Mouse (Mus musculus) CH12.LX (cell line): ENCODE results near the gene Gngt2. TPM values are rescaled to one million over a fixed set of nuclear protein-coding genes. Genes with fewer than 3 reads are reported as not detected.

ENCODE experiments used
- DNase-seq: peaks from one replicate; pipeline ENCODE4 v3.0.0-alpha.2; 2013; ENCODE audit errors: extremely low read depth
- H3K27ac ChIP-seq: 2 replicates; pipeline ENCODE4 v1.5.1; 2012; ENCODE audit warnings: low read depth, mild to moderate bottlenecking, control low read depth, moderate library complexity; ENCODE audit not compliant: insufficient read depth
- H3K27me3 ChIP-seq: replicated peaks from 2 replicates; pipeline ENCODE3; 2012; ENCODE audit warnings: inconsistent platforms
- H3K36me3 ChIP-seq, 2 experiments: replicated peaks in 1 of 2; 2 replicates each; pipeline versions ENCODE3 to v1.6.1; 2012; ENCODE audit warnings: inconsistent platforms in 1 of 2, low read length in 1 of 2, mild to moderate bottlenecking in 1 of 2, mixed read lengths in 1 of 2, moderate library complexity in 1 of 2; ENCODE audit not compliant: control insufficient read depth in 1 of 2, insufficient read depth in 1 of 2
- H3K4me1 ChIP-seq, 2 experiments: 2 replicates each; pipeline ENCODE4 v1.6.1; 2012; ENCODE audit warnings: inconsistent platforms in 1 of 2, moderate library complexity in 1 of 2; ENCODE audit not compliant: insufficient read depth in 2 of 2, control insufficient read depth in 1 of 2
- H3K4me2 ChIP-seq: 2 replicates; pipeline ENCODE4 v1.6.1; 2012; ENCODE audit warnings: low read depth, mild to moderate bottlenecking, control low read depth; ENCODE audit not compliant: poor library complexity, insufficient read depth, severe bottlenecking
- H3K4me3 ChIP-seq, 3 experiments: fragments of 150-350 bp in 1 of 3; sonication (generic) in 1 of 3; replicated peaks in 1 of 3; 2 replicates each; pipeline versions ENCODE3 to v1.5.1; 2011 to 2012; ENCODE audit warnings: low read depth in 2 of 3, low read length in 2 of 3, mild to moderate bottlenecking in 2 of 3, moderate library complexity in 2 of 3, control low read depth in 1 of 3, improper control_type of control experiment in 1 of 3, inconsistent platforms in 1 of 3, mixed read lengths in 1 of 3; ENCODE audit not compliant: poor library complexity in 1 of 3
- H3K79me2 ChIP-seq: replicated peaks from 2 replicates; pipeline ENCODE4 v1.6.1; 2012; ENCODE audit warnings: mild to moderate bottlenecking, moderate library complexity; ENCODE audit not compliant: control insufficient read depth, poor library complexity, insufficient read depth, severe bottlenecking; ENCODE audit errors: extremely low read depth
- H3K9ac ChIP-seq: 2 replicates; pipeline ENCODE4 v1.6.1; 2012; ENCODE audit warnings: low read depth, mild to moderate bottlenecking, control low read depth, moderate library complexity; ENCODE audit not compliant: insufficient read depth
- H3K9me3 ChIP-seq: replicated peaks from 2 replicates; pipeline ENCODE3; 2012; ENCODE audit warnings: low read length, inconsistent platforms, mixed read lengths
- BHLHE40 ChIP-seq: IDR thresholded peaks from 2 replicates; pipeline ENCODE4 v1.6.1; 2011; ENCODE audit warnings: mild to moderate bottlenecking, low read depth, low read length, improper control_type of control experiment
- CHD1 ChIP-seq: IDR thresholded peaks from 2 replicates; pipeline ENCODE4 v1.6.1; 2012; ENCODE audit warnings: low read depth, low read length, improper control_type of control experiment, inconsistent platforms
- CTCF ChIP-seq, 2 experiments: IDR thresholded peaks in 1 of 2; conservative IDR thresholded peaks in 1 of 2; 2 replicates each; pipeline ENCODE4 v1.5.1; 2011 to 2012; ENCODE audit warnings: low read depth in 2 of 2, low read length in 2 of 2, improper control_type of control experiment in 1 of 2, inconsistent platforms in 1 of 2, mild to moderate bottlenecking in 1 of 2, moderate library complexity in 1 of 2
- E2F4 ChIP-seq: IDR thresholded peaks from 2 replicates; pipeline ENCODE4 v1.6.1; 2011; ENCODE audit warnings: low read depth, low read length, improper control_type of control experiment; ENCODE audit not compliant: insufficient replicate concordance
- ELF1 ChIP-seq: IDR thresholded peaks from 2 replicates; pipeline ENCODE4 v1.6.1; 2014; ENCODE audit warnings: low read depth, mild to moderate bottlenecking, inconsistent platforms, low read length, improper control_type of control experiment
- EP300 ChIP-seq: IDR thresholded peaks from 2 replicates; pipeline ENCODE4 v1.6.1; 2011; ENCODE audit warnings: low read length, improper control_type of control experiment
- ETS1 ChIP-seq: conservative IDR thresholded peaks from 2 replicates; pipeline ENCODE4 v1.6.1; 2012; ENCODE audit warnings: low read depth, mild to moderate bottlenecking, inconsistent platforms, low read length, improper control_type of control experiment, moderate library complexity
- GABPA ChIP-seq: IDR thresholded peaks from 2 replicates; pipeline ENCODE4 v1.6.1; 2012; ENCODE audit warnings: low read depth, low read length, improper control_type of control experiment, inconsistent platforms; ENCODE audit not compliant: insufficient replicate concordance
- HCFC1 ChIP-seq: IDR thresholded peaks from 2 replicates; pipeline ENCODE4 v1.6.1; 2012; ENCODE audit warnings: low read depth, mild to moderate bottlenecking, inconsistent platforms, low read length, improper control_type of control experiment
- IRF4 ChIP-seq: IDR thresholded peaks from 2 replicates; pipeline ENCODE4 v1.6.1; 2014; ENCODE audit warnings: low read depth, mild to moderate bottlenecking, inconsistent platforms, low read length, improper control_type of control experiment
- JUN ChIP-seq: IDR thresholded peaks from 2 replicates; pipeline ENCODE4 v1.6.1; 2011; ENCODE audit warnings: low read depth, mild to moderate bottlenecking, low read length, improper control_type of control experiment, moderate library complexity; ENCODE audit not compliant: insufficient read depth
- KAT2A ChIP-seq: IDR thresholded peaks from 2 replicates; pipeline ENCODE4 v1.6.1; 2012; ENCODE audit warnings: low read length, improper control_type of control experiment, inconsistent platforms; ENCODE audit not compliant: insufficient replicate concordance
- MAFK ChIP-seq: IDR thresholded peaks from 2 replicates; pipeline ENCODE4 v1.6.1; 2011; ENCODE audit warnings: low read length, improper control_type of control experiment; ENCODE audit not compliant: insufficient replicate concordance
- MAX ChIP-seq: IDR thresholded peaks from 2 replicates; pipeline ENCODE4 v1.6.1; 2011; ENCODE audit warnings: low read length, improper control_type of control experiment
- MAZ ChIP-seq: IDR thresholded peaks from 2 replicates; pipeline ENCODE4 v1.6.1; 2012; ENCODE audit warnings: low read depth, mild to moderate bottlenecking, inconsistent platforms, low read length, improper control_type of control experiment, moderate library complexity
- MEF2A ChIP-seq: IDR thresholded peaks from 2 replicates; pipeline ENCODE4 v1.6.1; 2014; ENCODE audit warnings: low read depth, mild to moderate bottlenecking, inconsistent platforms, low read length, improper control_type of control experiment, borderline replicate concordance
- MXI1 ChIP-seq: IDR thresholded peaks from 2 replicates; pipeline ENCODE4 v1.6.1; 2011; ENCODE audit warnings: mild to moderate bottlenecking, low read depth, low read length, improper control_type of control experiment
- MYC ChIP-seq: IDR thresholded peaks from 2 replicates; pipeline ENCODE4 v1.6.1; 2011; ENCODE audit warnings: low read depth, mild to moderate bottlenecking, improper control_type of control experiment, low read length
- NELFE ChIP-seq: IDR thresholded peaks from 2 replicates; pipeline ENCODE4 v1.6.1; 2011; ENCODE audit warnings: low read depth, low read length, improper control_type of control experiment
- PAX5 ChIP-seq: IDR thresholded peaks from 2 replicates; pipeline ENCODE4 v1.6.1; 2012; ENCODE audit warnings: low read length, inconsistent platforms, mixed read lengths
- POLR2A ChIP-seq: IDR thresholded peaks from 2 replicates; pipeline ENCODE4 v1.6.1; 2011; ENCODE audit warnings: low read depth, mild to moderate bottlenecking, improper control_type of control experiment, low read length
- POLR2AphosphoS2 ChIP-seq: IDR thresholded peaks from 2 replicates; pipeline ENCODE4 v1.6.1; 2011; ENCODE audit warnings: low read depth, low read length, improper control_type of control experiment
- RAD21 ChIP-seq: IDR thresholded peaks from 2 replicates; pipeline ENCODE4 v1.6.1; 2011; ENCODE audit warnings: low read depth, mild to moderate bottlenecking, low read length, improper control_type of control experiment, moderate library complexity
- RCOR1 ChIP-seq: conservative IDR thresholded peaks from 2 replicates; pipeline ENCODE4 v1.6.1; 2012; ENCODE audit warnings: low read depth, mild to moderate bottlenecking, inconsistent platforms, low read length, improper control_type of control experiment
- SIN3A ChIP-seq: IDR thresholded peaks from 2 replicates; pipeline ENCODE4 v1.6.1; 2012; ENCODE audit warnings: low read length, improper control_type of control experiment, inconsistent platforms
- SMC3 ChIP-seq: IDR thresholded peaks from 2 replicates; pipeline ENCODE4 v1.6.1; 2011; ENCODE audit warnings: low read depth, low read length, improper control_type of control experiment
- TBP ChIP-seq: conservative IDR thresholded peaks from 2 replicates; pipeline ENCODE4 v1.6.1; 2011; ENCODE audit warnings: low read depth, low read length, improper control_type of control experiment
- TCF12 ChIP-seq: IDR thresholded peaks from 2 replicates; pipeline ENCODE4 v1.6.1; 2014; ENCODE audit warnings: low read depth, mild to moderate bottlenecking, inconsistent platforms, low read length, improper control_type of control experiment
- UBTF ChIP-seq: IDR thresholded peaks from 2 replicates; pipeline ENCODE4 v1.6.1; 2012; ENCODE audit warnings: low read depth, mild to moderate bottlenecking, inconsistent platforms, low read length, improper control_type of control experiment, moderate library complexity
- USF1 ChIP-seq: IDR thresholded peaks from 2 replicates; pipeline ENCODE4 v1.6.1; 2014; ENCODE audit warnings: low read depth, mild to moderate bottlenecking, inconsistent platforms, low read length, improper control_type of control experiment
- USF2 ChIP-seq: conservative IDR thresholded peaks from 2 replicates; pipeline ENCODE4 v1.6.1; 2011; ENCODE audit warnings: low read depth, low read length, improper control_type of control experiment
- ZKSCAN1 ChIP-seq: IDR thresholded peaks from 2 replicates; pipeline ENCODE4 v1.6.1; 2012; ENCODE audit warnings: low read depth, inconsistent platforms, low read length, improper control_type of control experiment, borderline replicate concordance
- ZMIZ1 ChIP-seq: IDR thresholded peaks from 2 replicates; pipeline ENCODE4 v1.6.1; 2012; ENCODE audit warnings: low read depth, mild to moderate bottlenecking, inconsistent platforms, low read length, improper control_type of control experiment
- ZNF384 ChIP-seq: IDR thresholded peaks from 2 replicates; pipeline ENCODE4 v1.6.1; 2012; ENCODE audit warnings: low read depth, low read length, improper control_type of control experiment, inconsistent platforms
- dilution Hi-C: fragments of 300-500 bp; cut with MboI; formaldehyde crosslinking; loops from 2 replicates; pipeline ENCODE4 v1.14.3; 2020; ENCODE audit warnings: low sequenced_read_pairs; ENCODE audit not compliant: extremely low pct_unique_long_range_greater_than_20kb, extremely low pct_ligation_motif_present
- in situ Hi-C: fragments of 300-500 bp; cut with MboI; formaldehyde crosslinking; loops from 3 replicates; pipeline ENCODE4 v1.14.3; 2019; ENCODE audit warnings: low sequenced_read_pairs, low pct_ligation_motif_present, low pct_unique_long_range_greater_than_20kb, mixed read lengths
- polyA plus RNA-seq: library from polyadenylated mRNA; unstranded; fragments of >175 nt; gene quantifications from 2 replicates; pipeline ENCODE4 v1.2.1, GENCODE M21; 2012; ENCODE audit warnings: low read depth; ENCODE audit not compliant: insufficient read length
- total RNA-seq, 2 experiments: library from RNA; depleted of rRNA; stranded (reverse); fragments of 300-350 nt in 1 of 2; fragments of >200 nt in 1 of 2; gene quantifications; 2 replicates each; pipeline ENCODE4 v1.2.3; 2012 to 2014

Gngt2 gene
- total and polyA plus RNA-seq, 3 experiments = 136 to 157 (median 143) TPM

GRCm38 (mm10) chr11:95833631-95834142, 3.3 kb upstream of the Gngt2 start (continued):
- no peak; the same call in none of the 2 replicates for TF ChIP-seq RAD21
- TF ChIP-seq SIN3A = no peak
- no peak for TF ChIP-seq NELFE
- peak; percentile 96 for TF ChIP-seq TCF12
- TF ChIP-seq USF1 = no peak
- TF ChIP-seq CHD1 = no peak
- TF ChIP-seq HCFC1 = no peak
- no peak for TF ChIP-seq MXI1
- peak; percentile 83 for TF ChIP-seq RCOR1

GRCm38 (mm10) chr11:95834143-95834667, 2.8 kb upstream of the Gngt2 start:
- H3K9ac ChIP-seq = peak overlapping the region; percentile 30; the same call in 1 of the 2 replicates
- peaks cover 50 to 70% of the 10 kb centered on the region in 2 experiments for H3K36me3 ChIP-seq
- peaks cover 13% of the 10 kb centered on the region for H3K9me3 ChIP-seq
- no peaks in the 10 kb centered on the region for H3K27me3 ChIP-seq
- H3K79me2 ChIP-seq = peaks cover 17% of the 10 kb centered on the region
- dilution Hi-C loops = no loop called here
- in situ Hi-C loops = loop anchor here (5.0 kb wide), 1 partner anchor 33 kb away; no protein-coding TSS in a partner anchor
- H3K4me2 ChIP-seq = peak overlapping the region; percentile 90
- peaks cover 47 to 77% of the 10 kb centered on the region in 2 experiments for H3K4me1 ChIP-seq
- peak overlapping the region; percentile 97 for H3K27ac ChIP-seq
- peak overlapping the region in 2 of 3 experiments; percentile 18 to 49 for H3K4me3 ChIP-seq
- peak; percentile 92 for DNase-seq
- peak; percentile 48 for TF ChIP-seq TCF12
- no peak for TF ChIP-seq E2F4
- TF ChIP-seq MAZ = peak; percentile 80
- peak; percentile 51; the same call in 1 of the 2 replicates for TF ChIP-seq MEF2A
- TF ChIP-seq GABPA = no peak
- no peak for TF ChIP-seq PAX5
- peak; percentile 89 for TF ChIP-seq IRF4
- peak; percentile 79 for TF ChIP-seq EP300
- peak; percentile 78 for TF ChIP-seq ETS1
- TF ChIP-seq CTCF (conservative IDR thresholded peaks at IDR 0.05 in 1 of 2, IDR thresholded peaks at IDR 0.05 in 1 of 2; ENCODE audit: low read depth in 2 of 2, low read length in 2 of 2) = no peak; a peak in 1 of 4 replicates
- peak; percentile 35; the same call in 1 of the 2 replicates for TF ChIP-seq JUN
- peak; percentile 77; the same call in 1 of the 2 replicates for TF ChIP-seq ZMIZ1
- TF ChIP-seq TBP = 0 out of 2 replicates have a peak, but pooled peaks have one; percentile 4
- TF ChIP-seq SIN3A = peak; percentile 28; the same call in 1 of the 2 replicates
- TF ChIP-seq ELF1 = peak; percentile 53; the same call in 1 of the 2 replicates
- no peak for TF ChIP-seq ZNF384
- no peak for TF ChIP-seq USF2
- TF ChIP-seq POLR2A = no peak; the same call in 1 of the 2 replicates
- TF ChIP-seq BHLHE40 = peak; percentile 77
- peak; percentile 68 for TF ChIP-seq MYC
- TF ChIP-seq USF1 = no peak
- no peak for TF ChIP-seq ZKSCAN1
- TF ChIP-seq MXI1 = peak; percentile 50; the same call in 1 of the 2 replicates
- peak; percentile 3 for TF ChIP-seq RAD21
- TF ChIP-seq KAT2A = no peak
- no peak; the same call in 1 of the 2 replicates for TF ChIP-seq POLR2AphosphoS2
- TF ChIP-seq MAFK = peak; percentile 74; the same call in 1 of the 2 replicates
- no peak for TF ChIP-seq CHD1
- peak; percentile 12; the same call in 1 of the 2 replicates for TF ChIP-seq SMC3
- TF ChIP-seq UBTF = no peak
- peak; percentile 29; the same call in 1 of the 2 replicates for TF ChIP-seq MAX
- peak; percentile 29; the same call in 1 of the 2 replicates for TF ChIP-seq HCFC1
